ENCODE assay signal across 8 mouse cellular contexts in the genomic region with DNA sequence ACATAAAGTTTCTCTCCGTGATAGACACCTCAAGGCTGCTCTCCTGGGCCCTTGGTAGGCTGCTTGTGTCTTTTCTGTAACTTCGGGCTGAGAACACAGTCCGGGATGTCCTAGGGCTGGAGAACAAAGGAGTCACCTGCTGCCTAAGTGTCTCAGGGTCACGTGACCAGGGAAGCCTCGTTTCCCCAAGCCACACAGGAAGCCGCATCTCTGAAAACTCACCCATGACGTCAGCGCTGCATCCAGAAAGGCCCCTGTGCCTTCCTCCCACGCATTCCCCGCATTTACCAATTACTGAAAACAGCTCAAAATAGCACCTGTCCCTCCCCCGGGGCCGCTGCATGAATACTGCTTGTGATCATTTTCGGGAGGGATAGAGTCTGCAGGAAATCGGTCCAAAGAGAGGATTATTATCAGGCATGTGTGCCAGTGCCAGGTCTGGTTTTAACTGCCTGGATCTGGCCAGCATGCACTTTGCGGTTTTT.
A peak's percentile ranks its signal among the peaks of the same experiment; 100 is the strongest.
DNase-seq lines count a peak whose midpoint lies in the region; ATAC-seq and TF ChIP-seq lines count a peak whose summit lies in the region.

No protein-coding gene starts in this region.

- 52% methylated on average over 15 of the region's 15 CpGs for WGBS in liver, adult 2 months
- 27% methylated on average over 15 of the region's 15 CpGs for WGBS in liver, embryonic 11.5 days
- WGBS in forebrain, embryonic 15.5 days = 21% methylated on average over 15 of the region's 15 CpGs
- WGBS in hindbrain, embryonic 15.5 days = 27% methylated on average over 15 of the region's 15 CpGs

- no peak overlapping the region for H3K4me2 ChIP-seq in liver, embryonic 11.5 days
- peak overlapping the region; percentile 14 for H3K4me2 ChIP-seq in forebrain, embryonic 15.5 days (replicated peaks)
- H3K4me2 ChIP-seq in hindbrain, embryonic 15.5 days = peak overlapping the region; percentile 28

- TF ChIP-seq CTCF in liver, adult 2 months (IDR thresholded peaks at IDR 0.05; ENCODE audit: low read depth, low read length) = no peak

- no peaks in the 10 kb centered on the region for H3K79me2 ChIP-seq in liver, adult 2 months (ENCODE audit: control insufficient read depth, insufficient read depth, low read length)

- no peak for TF ChIP-seq POLR2A in liver, adult 2 months (IDR thresholded peaks at IDR 0.05; ENCODE audit: extremely low read depth, insufficient read depth, low read length)

- H3K4me1 ChIP-seq in liver, adult 2 months (ENCODE audit: control insufficient read depth, insufficient read depth, low read length) = peaks cover 20% of the 10 kb centered on the region
- peaks cover 3% of the 10 kb centered on the region; the same call in 1 of the 2 replicates for H3K4me1 ChIP-seq in liver, embryonic 11.5 days (replicated peaks; ENCODE audit: control insufficient read depth, insufficient read depth, low read length)
- peaks cover 13% of the 10 kb centered on the region; the same call in 1 of the 2 replicates for H3K4me1 ChIP-seq in forebrain, embryonic 15.5 days
- peaks cover 21% of the 10 kb centered on the region for H3K4me1 ChIP-seq in hindbrain, embryonic 15.5 days (replicated peaks)

- no peaks in the 10 kb centered on the region for H3K36me3 ChIP-seq in liver, adult 2 months (ENCODE audit: control insufficient read depth, insufficient read depth, low read length)
- no peaks in the 10 kb centered on the region for H3K36me3 ChIP-seq in liver, embryonic 11.5 days (ENCODE audit: control insufficient read depth, insufficient read depth, low read length)
- no peaks in the 10 kb centered on the region for H3K36me3 ChIP-seq in forebrain, embryonic 15.5 days
- no peaks in the 10 kb centered on the region for H3K36me3 ChIP-seq in hindbrain, embryonic 15.5 days

- H3K9ac ChIP-seq in liver, adult 2 months (ENCODE audit: low read depth, low read length) = no peak overlapping the region
- H3K9ac ChIP-seq in liver, embryonic 11.5 days (ENCODE audit: low read depth, low read length) = no peak overlapping the region
- no peak overlapping the region for H3K9ac ChIP-seq in forebrain, embryonic 15.5 days (replicated peaks)
- H3K9ac ChIP-seq in hindbrain, embryonic 15.5 days = no peak overlapping the region

- H3K27ac ChIP-seq in liver, adult 2 months (replicated peaks; ENCODE audit: insufficient read depth, low read depth, low read length) = no peak overlapping the region
- no peak overlapping the region for H3K27ac ChIP-seq in liver, embryonic 11.5 days (ENCODE audit: low read depth, low read length)
- H3K27ac ChIP-seq in forebrain, embryonic 15.5 days (replicated peaks) = no peak overlapping the region
- H3K27ac ChIP-seq in hindbrain, embryonic 15.5 days (replicated peaks) = no peak overlapping the region

- peak; percentile 47 for DNase-seq in liver, adult 2 months (ENCODE audit: extremely low read depth, low read depth, low spot score)
- no peak for DNase-seq in liver, embryonic 11.5 days (ENCODE audit: low spot score)
- DNase-seq in brain, adult 2 months (ENCODE audit: low read depth, low spot score) = peak; percentile 90
- DNase-seq in left cerebral cortex, postnatal 4 days = peak; percentile 40
- peak; percentile 34 for DNase-seq in right cerebral cortex, postnatal 4 days
- DNase-seq in gastrocnemius, postnatal 10 days = no peak

- ATAC-seq in liver, embryonic 11.5 days (replicated peaks; ENCODE audit: low FRiP score) = no peak
- ATAC-seq in forebrain, embryonic 15.5 days (replicated peaks) = no peak
- no peak; the same call in 1 of the 2 replicates for ATAC-seq in hindbrain, embryonic 15.5 days (ENCODE audit: low FRiP score, low read depth)

- intact Hi-C loops in left cerebral cortex, postnatal 4 days (cut with DNase I) = no loop called here

- H3K9me3 ChIP-seq in liver, embryonic 11.5 days (ENCODE audit: control insufficient read depth, low read length) = no peaks in the 10 kb centered on the region
- H3K9me3 ChIP-seq in forebrain, embryonic 15.5 days = no peaks in the 10 kb centered on the region
- H3K9me3 ChIP-seq in hindbrain, embryonic 15.5 days = no peaks in the 10 kb centered on the region

- H3K4me3 ChIP-seq in liver, adult 2 months (ENCODE audit: insufficient read depth, low read depth, low read length) = no peak overlapping the region
- H3K4me3 ChIP-seq in liver, embryonic 11.5 days (ENCODE audit: low read depth, low read length) = no peak overlapping the region
- no peak overlapping the region for H3K4me3 ChIP-seq in forebrain, embryonic 15.5 days
- H3K4me3 ChIP-seq in hindbrain, embryonic 15.5 days = no peak overlapping the region

- H3K27me3 ChIP-seq in liver, adult 2 months (ENCODE audit: control insufficient read depth, insufficient read depth, low read length) = no peaks in the 10 kb centered on the region
- H3K27me3 ChIP-seq in liver, embryonic 11.5 days (replicated peaks; ENCODE audit: control insufficient read depth, insufficient read depth, low read length) = no peaks in the 10 kb centered on the region
- H3K27me3 ChIP-seq in forebrain, embryonic 15.5 days = no peaks in the 10 kb centered on the region
- no peaks in the 10 kb centered on the region for H3K27me3 ChIP-seq in hindbrain, embryonic 15.5 days

Comparison
In these comparisons a context has a peak if more than half of its experiments do, and no peak if none do; other contexts are left out.
1. DNase-seq: peak in liver, adult 2 months (single experiment), brain, adult 2 months (single experiment), left cerebral cortex, postnatal 4 days (single experiment) and right cerebral cortex, postnatal 4 days (single experiment); none in liver, embryonic 11.5 days (single experiment) and gastrocnemius, postnatal 10 days (single experiment).